Mouse (Mus musculus) liver, adult 2 months (tissue): Measurements from ENCODE around the gene 1700001P01Rik.

Experiments
- CTCF ChIP-seq: fragments of 200-500 bp; IDR thresholded peaks from 2 replicates; pipeline ENCODE4 v1.5.1; 2011; ENCODE audit warnings: low read depth, low read length, control low read depth
- POLR2A ChIP-seq: fragments of 200-500 bp; IDR thresholded peaks from 2 replicates; pipeline ENCODE4 v1.6.1; 2011; ENCODE audit warnings: low read length, control low read depth; ENCODE audit not compliant: insufficient read depth; ENCODE audit errors: extremely low read depth

GRCm38 (mm10) chr11:97769704-97770103 lies 6.0 kb downstream of the 1700001P01Rik start:
- TF ChIP-seq CTCF (no peak), POLR2A (no peak)
